Mouse (Mus musculus) thymus, postnatal 25 days (tissue): Measurements from ENCODE around the gene Egfl7.

Experiments used
- DNase-seq: peaks from one replicate; pipeline ENCODE4 v3.0.0; 2022

Egfl7 gene

DNA sequence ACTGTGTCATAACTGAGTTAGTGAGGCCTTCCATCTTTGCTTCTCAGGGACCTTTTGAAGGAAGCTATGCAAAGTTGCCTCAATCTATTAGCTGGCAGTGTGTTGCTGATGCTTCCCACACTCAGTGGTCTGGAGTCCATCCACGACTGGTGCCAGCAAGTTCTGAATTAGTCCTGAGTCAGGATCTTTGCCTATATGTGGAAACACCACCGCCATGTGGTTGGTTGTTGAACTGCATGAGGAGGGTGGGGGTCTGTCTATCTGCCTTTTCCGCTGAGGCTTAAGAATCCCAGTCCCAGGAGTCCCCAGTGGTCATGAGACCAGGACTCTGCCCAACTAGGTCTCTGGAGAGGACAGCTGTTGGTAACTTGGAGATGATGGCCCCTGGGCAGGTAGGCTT, 9.8 kb upstream of the Egfl7 start:
- DNase-seq = peak; percentile 71

DNA sequence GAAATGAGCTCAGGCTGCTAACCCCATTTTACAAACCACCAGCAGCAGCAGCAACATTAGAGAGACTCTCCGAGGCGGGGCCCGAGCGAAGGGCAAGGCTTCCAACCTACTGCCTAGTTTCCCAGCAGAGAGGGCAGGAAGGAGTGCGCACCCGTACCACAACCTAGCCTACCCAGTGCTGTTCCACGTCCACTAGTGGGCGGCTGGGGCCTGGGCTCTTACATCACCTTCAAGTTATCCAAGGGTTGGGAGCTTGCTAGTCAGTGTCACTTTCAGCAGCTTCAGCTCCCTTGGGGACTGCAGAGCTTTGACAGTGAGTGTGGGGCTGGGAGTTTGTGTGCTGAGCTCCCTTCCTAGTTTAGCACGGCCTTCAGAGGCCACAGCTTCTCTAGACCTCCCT, 8.4 kb upstream of the Egfl7 start:
- no peak for DNase-seq

DNA sequence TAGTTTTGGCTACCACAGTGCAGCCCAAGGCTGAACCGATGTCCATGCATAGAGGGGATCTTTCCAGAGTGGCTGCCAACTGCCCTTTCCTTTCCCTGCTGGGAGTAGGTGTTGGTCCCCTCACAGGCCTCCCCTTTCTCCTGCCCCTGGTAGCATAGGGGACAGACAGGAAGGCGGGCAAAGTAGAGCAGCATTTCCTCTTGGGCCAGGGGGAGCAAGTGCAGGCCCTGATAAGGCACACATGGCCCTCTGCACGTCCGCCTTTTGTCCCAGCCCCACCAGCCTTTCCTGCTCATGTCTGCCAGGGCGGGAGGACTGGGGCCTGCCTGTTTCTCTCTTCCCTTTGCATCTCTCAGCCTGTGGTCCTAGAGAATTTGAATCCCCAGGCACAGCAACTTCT, 8.0 kb upstream of the Egfl7 start:
- no peak for DNase-seq

DNA sequence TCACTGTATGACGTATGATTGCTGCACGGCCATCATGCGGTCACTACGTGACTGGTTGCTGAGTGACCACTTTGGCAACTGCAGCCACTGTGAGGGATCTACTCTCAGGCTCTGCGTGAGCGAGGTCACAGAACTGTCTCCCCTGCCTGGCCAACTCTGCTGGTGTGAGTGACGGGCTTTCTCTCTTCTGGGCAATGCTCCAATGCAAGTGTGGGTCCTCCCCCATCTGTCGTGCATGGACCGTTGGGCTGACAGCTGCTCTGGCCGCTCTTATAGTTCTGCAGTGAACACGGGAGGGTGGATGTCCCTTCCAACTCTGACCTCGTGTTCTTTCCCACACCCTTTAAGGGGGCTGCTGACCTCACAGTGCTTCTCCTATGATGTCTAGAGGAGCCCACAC, 6.4 kb upstream of the Egfl7 start:
- DNase-seq = no peak

DNA sequence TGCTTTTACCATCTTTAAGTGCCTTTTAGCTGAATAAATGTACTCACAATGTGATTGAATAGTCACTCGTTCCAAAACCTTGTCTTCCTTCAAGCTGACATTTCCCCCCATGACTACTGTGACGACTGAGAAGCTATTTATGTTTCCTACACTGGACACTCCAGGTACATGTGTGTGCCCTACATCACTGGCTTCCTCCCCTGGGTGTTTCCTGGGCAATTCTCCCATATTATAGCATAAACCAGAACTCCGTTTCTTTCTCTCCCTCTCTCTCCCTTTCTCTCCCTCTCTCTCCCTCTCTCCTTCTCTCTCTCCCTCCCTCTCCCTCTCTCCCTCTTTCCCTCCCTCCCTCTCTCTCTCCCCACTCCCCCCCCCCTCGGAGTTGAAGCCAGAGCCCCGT, 6.0 kb upstream of the Egfl7 start:
- DNase-seq = no peak

DNA sequence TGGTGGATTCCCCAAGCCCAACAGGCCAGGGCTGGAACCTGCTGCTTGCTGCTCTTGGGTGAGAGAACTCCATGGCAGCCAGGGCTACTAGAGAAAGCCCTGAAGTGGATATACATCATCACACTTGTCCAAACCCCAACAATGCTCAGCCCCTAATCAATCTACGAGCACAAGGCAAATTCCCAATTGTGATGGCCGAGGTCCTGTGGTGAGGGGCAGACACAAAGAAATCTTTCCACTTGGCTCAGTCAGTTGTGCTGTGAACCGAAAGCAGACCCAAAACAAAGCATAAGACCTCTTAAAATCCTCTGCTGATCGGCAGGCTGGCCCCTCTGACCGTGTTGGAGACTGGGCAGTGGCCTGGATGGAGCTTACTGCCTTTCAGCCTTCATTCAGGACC, 5.0 kb upstream of the Egfl7 start:
- DNase-seq = no peak

DNA sequence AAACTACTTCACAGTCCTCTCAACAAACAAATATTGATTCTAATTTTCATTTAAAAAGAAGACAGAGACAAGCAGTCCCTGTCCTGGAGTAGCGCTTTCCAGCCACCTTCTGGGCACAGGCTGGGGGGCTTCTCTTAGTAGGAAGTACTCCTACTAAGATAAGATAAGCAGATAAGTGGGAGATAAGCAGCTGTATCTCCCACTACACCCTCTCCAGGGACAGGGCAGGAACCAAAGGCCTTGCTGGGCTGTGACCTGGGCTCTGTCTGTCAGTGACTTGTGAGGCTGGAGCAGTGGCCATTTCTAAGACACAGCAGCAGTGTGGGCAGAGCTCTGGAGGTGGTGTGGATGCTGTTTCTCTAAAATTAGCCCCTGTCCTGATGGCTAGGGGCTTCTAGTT, 4.4 kb upstream of the Egfl7 start:
- no peak for DNase-seq

DNA sequence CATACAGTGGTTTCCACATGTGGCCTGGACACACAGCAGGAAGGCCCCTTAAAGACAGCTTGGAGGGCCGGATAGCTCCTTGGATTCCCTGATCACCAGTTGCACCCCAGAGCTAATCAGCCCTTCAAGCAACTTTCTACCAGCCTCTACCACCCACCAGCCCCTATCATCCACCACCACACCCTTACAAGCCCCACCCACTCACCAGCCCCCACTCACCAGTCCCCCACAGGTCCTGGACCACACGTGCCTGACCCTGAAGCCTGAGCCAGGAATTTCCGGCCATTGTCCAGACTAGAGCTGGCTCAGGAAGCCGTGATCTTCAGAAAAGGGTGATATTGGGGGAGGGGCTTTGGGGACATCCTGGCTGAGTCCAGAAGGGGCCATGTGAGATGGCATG, 3.9 kb upstream of the Egfl7 start:
- DNase-seq = no peak

DNA sequence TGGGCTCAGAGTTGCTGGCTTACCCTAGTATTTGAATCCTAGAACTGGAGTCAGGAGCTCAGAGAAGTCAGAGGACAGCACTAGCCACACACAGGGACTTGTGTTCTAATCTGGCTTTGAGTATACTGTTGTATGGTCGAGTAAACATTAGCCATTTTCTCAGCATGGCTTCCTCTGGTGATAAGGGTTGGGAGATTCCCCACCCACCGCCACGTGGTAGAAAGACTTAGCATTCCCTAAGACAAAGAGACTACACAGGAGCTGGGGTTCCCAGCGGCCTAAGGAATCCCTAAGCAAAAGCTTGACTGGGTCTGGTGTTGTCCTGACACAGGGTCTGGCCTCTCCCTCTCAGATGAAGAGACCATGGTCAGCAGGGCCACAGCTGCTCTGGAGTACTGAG, 3.4 kb upstream of the Egfl7 start:
- DNase-seq = no peak

DNA sequence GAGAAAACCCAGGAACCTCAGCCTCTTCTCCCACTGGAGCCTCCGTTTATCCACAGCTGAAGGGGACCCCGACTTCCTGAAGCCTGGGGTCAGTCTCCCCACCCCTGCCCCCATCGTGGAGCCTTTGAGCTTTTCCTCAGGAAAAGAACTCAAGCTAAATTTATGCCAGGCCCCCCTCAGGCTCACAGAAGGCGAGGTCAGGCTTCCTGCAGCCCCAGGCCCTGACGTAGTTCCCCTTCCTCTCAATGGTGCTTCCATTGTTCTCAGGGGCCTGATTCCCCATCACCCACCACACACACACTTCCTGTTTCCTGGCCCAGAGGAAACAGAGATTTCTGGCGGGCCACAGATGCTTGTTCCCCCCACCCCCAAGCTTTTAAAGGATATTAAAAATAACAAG, 1.4 kb upstream of the Egfl7 start:
- peak; percentile 20 for DNase-seq

DNA sequence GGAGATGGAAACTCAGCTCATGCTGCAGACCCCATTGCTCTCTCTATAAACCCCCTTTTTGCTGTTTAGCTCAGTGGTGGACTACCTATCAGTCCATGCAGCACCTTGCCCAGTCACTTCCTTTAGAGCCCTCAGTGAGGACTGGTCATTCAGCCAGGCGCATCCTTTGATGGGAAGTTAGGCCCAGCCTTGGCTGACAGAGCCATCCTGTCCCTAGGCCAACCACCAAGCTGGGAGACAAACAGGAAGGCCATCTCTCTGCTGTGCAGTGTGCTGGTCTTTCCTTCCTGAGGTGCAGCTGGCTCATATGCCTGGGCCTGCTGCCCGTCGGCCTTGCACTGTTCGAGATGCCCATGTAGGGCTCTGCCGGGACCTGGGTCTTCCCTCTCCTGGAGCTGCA, 937 bp downstream of the Egfl7 start:
- DNase-seq = no peak

DNA sequence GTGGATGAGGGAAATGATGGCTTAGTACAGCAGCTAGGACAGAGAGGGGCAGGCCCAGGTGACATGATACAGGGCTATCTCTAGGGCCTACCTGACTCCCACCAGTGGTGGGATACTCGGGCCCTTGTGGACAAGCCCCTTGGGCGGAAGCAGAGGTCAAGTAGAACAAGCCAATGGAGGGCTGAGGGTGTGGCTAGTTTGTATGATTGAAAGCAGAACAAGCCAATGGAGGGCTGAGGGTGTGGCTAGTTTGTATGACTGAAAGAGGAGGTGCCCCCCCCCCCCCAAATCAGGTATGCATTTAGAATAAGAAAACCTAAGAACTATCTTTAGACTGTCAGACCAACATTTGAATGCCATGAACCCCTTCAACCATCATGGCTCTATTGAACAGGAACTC, 2.4 kb downstream of the Egfl7 start:
- DNase-seq = no peak

DNA sequence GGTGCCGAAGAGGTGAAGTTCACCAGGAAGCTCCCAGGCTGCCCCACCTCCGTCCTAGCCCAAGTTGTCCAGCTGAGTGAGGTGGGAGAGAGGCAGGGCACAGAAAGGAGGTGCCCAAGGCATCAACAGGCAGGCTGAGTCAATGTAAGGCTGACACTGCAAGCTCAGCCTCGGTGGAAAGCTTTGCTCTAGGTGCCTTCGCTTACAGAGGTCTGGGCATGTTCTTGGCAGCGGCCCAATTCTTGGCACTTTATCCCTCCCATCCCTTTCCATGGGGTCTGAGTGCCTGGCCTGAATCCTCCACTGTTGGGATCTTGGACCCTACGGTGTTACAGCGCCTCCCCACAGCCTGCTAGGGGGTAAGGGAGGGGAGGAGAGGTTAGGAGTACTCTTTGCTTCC, 2.9 kb downstream of the Egfl7 start:
- no peak for DNase-seq

DNA sequence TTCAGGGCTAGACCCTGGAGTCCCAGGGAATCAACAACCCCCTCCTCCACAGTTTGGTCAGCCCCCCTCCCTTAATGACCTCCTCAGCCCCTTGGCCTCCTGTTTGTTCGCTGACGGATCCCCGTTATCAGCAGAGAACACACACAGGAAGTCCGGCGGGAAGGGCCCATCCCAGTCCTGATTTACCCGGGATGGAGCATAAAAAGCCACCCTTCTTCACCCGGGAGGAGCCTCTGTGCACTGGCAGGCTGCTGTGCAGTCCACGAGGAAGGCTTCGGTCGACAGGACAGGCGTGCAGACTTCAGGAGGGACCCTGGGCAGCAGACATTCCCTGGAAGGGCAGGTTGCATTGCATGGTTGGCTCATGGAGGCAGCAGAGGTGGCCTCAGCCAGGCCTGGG, 3.8 kb downstream of the Egfl7 start:
- no peak for DNase-seq

DNA sequence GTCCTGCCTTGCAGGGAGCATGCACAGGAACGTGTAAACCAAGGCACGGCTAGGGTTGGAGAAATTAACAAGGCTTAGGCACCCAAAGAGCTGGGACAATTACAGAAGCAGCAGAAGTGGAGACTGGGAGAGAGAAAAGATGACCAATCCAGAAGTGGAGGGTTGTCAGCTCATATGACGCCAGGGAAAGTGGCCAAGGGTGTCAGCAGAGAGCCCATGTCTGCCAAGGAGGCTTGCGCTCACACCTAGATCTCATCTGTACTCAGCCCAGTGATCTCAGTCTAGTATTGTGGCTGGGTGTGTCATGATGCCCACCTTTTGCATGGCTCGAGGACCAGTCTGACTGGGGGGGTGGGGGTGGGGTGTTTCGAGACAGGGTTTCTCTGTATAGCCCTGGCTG, 5.9 kb downstream of the Egfl7 start:
- no peak for DNase-seq

DNA sequence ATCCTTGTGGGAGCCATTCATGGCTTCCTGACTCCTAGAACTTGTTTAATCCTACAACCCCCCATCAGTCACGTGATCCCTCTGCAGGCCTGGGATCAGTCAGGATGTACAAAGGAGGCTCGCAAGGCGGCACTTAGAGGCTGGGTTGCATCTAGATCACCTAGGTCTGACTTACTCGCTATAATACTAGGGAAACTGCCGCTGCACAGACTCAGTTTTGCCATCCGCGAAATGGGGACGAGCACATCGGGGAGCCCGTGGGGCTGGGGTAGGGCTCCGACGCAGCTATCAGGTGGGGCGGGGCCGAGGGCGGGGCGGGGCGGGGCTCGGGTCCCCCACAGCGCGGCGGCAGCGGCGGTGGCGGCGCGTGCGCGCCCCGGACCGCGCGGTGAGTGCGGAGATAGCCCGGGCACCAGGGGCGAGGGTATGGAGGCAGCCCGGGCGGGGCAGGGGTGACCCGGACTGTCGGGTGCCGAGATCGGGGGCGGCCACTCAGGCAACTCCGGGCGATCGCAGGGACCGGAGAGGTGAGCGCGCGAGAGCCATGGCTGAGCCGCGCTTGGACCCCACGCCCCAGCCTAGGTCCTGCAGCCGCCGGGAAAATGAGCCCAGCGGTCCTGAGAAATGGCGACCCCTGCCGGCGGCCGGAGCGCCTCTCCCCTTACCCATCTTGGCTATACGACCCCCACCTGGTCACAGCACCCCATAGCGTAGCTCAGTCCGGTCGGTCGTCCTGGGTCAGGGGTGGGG, 6.7 kb downstream of the Egfl7 start, which contains the start of gene Gm20532:
Gene Gm20532 (plus strand): TSS at position 346 of the 750 bp plus-strand sequence.
- peak; percentile 73 for DNase-seq

DNA sequence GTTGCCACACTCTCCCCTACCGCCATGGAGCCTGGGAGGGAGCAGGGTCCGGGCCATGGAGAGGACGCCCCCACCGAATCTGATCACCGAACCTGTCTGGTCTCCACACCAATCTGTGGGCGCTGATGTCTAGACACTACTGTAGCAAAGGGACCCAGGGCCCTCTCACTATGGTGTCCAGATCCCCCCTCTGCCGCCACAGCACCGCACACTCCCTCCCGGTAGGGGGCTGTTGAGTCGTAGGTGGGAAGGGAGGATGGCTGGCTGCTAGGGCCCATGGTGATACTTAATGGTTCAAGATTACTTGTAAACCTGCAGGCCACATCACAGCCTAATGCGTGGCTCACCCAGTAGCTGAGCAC, 7.2 kb downstream of the Egfl7 start:
- DNase-seq = peak; percentile 39

DNA sequence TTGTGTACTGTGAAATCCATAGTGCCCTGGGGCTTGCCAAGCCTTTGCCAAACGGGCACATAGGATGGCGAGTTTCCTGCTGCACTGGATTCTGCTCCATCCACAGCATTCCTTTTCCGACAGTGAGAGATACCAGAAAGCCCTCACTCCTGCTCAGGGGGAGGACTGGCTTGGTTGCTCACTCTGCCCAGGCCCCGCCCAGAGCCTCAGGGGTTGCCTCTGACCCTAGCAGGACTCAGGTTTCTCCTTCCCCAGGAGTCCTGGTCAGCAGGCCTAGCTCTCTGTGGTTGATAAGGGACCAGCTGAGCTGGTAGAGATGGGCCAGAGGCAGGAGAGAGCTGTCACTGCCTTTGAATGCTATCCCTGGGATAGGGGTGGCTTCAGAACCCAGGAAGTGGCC, 8.8 kb downstream of the Egfl7 start:
- DNase-seq = no peak

DNA sequence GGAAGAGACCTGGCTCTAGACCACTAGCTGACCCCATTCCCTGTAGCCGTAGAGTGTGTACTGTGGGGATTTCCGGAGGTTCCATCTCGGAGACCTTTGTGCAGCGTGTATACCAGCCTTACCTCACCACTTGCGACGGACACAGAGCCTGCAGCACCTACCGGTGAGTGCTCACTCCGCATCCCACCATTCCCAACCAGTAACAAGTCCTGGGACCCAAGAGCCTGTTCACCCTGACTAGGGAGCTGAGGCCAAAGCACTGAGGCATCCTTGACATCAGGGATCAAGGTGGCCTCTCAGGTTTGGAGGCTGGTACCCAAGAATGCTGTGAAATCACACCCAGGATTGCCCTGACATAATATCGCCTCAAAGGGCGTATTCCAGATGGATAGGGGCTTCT, 9.5 kb downstream of the Egfl7 start:
- no peak for DNase-seq

DNA sequence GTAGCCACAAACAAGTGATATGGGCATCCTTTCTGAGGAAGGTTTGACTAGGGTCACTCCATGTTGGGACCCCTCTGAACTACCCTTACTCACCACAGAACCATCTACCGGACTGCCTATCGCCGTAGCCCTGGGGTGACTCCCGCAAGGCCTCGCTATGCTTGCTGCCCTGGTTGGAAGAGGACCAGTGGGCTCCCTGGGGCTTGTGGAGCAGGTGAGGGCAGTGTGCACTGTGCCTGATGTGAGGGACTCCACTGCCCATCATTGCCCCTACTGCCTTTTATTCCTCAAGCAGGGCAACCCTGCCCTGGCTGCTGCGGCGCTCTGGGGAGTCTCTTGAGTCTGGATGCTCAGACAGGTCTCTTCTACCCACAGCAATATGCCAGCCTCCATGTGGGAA, 10.5 kb downstream of the Egfl7 start:
- DNase-seq = no peak

DNA sequence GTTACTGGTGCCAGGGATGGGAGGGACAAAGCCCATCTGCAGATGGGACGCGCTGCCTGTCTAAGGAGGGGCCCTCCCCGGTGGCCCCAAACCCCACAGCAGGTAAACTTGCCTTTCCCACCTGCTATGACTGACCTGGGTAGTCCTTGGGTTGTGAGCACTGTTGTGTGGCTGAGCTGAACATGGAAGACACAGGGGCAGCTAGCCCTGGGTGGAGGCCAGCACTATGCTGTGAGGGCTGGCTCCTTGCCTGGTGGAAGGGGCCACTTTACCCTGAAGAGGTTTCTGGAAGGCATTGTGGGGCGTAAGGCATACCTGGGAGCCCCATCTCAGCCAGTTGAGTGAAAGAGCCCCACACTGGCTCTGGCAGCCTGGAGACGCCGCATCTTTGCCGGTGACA, 11.1 kb downstream of the Egfl7 start:
- no peak for DNase-seq

DNA sequence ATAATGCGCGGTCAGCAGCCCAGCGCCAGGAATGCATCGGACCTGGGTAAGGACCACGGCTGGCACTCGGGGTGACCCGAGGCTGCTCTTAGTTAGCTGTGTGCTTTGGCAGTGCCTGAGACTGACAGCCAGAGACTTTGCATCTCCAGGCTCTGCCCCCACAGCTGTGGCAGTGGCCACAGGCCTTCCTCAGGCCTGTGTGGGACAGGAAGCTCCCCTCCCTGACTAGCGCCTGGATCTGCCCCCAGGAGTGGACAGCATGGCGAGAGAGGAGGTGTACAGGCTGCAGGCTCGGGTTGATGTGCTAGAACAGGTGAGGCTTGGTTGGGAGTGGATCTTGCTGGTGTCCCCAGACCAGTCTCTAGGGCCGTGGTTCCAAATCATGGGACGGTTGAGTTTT, 11.6 kb downstream of the Egfl7 start:
- DNase-seq = no peak

DNA sequence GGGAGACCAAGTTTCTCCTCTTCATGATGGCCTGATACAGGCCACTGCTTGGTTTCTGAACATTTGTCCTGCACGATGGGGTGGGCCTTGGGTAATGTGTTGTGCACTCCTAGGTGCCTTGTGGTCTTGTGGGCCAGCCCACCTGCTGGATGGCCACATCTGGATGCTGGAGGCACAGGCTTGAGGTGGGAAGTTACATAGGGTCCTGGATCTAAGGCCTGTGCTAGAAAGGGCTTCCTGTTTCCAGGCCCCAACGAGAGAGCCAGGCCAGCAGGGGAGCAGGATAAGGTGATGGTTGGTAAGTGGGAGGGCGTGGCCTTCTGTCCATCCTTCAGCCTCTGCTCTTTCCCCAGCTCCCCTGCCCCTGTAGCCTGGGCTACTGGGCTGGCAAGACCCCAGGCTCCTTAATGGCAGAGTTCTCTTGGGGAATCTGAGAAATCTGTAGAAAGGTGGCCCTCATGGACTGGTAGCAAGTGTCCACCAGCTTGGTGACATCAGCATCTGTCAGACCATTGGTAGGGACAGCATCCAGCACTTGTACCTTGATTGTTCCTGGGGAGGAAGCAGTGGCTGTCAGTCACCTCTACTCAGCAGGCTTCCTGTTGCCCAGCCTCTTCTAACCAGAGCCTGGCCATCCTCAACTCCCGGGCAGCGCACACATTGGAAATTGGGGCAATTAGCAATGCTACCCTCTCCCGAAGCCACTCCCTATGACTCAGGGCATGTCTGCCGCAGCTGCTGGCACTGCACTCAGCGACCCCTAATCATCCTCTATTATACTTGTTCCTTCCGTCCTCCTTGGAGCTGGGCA, 13.6 kb downstream of the Egfl7 start:
- DNase-seq = no peak

DNA sequence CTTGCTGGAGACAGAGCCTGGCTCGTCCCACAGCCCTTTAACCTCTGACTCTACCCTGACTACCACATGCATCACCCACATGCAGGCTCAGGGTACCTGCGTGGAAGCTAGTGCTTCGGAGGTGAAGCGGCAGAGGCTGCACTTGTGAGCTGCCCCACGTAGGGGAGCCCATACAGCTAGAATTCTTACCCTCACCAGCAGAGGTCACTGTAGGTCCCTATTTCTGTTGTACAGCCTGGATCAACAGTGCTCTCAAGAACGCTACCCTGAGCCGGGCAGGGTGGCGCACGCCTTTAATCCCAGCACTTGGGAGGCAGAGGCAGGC, 14.2 kb downstream of the Egfl7 start:
- DNase-seq = peak; percentile 77

DNA sequence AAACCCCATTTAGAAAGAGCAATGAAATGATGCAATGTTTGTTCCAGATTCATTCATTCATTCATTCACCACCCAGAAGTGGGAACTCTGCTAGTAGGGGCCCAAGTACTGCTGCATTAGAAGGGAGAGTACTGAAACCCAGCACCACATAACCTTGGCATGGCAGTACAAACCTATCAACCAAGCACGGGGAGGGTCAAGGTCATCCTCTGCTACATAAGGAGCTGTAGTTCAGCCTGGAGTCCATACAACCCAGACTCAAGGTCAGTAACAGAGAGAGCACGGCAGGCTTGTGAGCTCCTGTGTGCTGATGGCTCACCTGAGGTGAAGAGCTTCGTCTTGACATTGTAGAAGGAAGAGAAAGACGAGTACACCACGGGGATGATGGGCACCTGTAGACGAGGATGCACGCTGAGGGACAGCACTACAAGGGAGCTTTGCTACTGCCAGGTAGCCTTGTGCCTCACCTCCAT, 14.7 kb downstream of the Egfl7 start:
- DNase-seq = no peak
